Mouse (Mus musculus): Measurements from ENCODE around the gene Gas7. TPM values are rescaled to one million over a fixed set of nuclear protein-coding genes. Genes with fewer than 3 reads are reported as not detected.

The Gas7 gene
- polyA plus RNA-seq, 1 experiment from 2014 or later: 2.7 TPM

DNA sequence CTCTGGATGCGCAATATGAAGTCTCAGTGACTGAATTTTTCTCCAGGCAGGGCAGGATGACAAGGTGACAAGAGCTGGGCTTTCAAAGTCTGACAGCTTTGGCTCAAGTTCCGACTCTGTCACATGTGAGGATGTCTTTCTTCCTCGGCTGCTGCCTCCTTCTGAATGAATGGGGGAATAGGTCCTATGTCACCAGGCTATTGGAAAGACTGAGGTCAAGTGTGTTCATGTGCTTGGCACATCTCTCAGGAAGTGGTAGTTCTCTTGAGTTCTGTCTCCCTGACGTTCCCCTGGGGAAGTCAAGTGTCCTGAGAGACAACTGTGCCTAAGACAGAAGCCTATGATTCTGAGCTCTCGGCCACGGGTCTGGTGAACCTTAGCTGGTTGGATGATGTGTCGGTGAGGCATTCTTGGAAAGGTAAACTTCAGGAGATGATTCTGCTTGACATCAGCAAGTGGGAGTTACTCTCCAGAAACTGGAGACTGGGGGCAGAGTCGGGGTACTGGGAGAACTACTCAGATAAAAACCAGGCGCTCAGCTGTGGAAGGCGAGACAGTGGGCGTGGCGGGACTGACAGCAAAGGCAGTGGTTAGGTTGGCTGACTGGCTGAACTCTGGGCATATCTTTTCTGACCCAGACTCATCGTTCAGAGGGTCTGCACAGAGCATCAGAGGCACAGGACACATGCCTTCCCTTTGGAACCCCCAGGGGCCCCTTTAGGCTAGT, 94.7 kb downstream of the Gas7 start:
- no peak overlapping the region for H3K27ac ChIP-seq
- no peak for DNase-seq (ENCODE audit: low spot score)
- no peak overlapping the region for H3K4me3 ChIP-seq
- no peaks in the 10 kb centered on the region for H3K9me3 ChIP-seq (replicated peaks)
- WGBS: 72% methylated on average over 13 of the region's 13 CpGs
- no peaks in the 10 kb centered on the region for H3K27me3 ChIP-seq (ENCODE audit: low read depth, poor library complexity, severe bottlenecking)
- H3K36me3 ChIP-seq: no peaks in the 10 kb centered on the region
- peaks cover 19% of the 10 kb centered on the region for H3K4me1 ChIP-seq

DNA sequence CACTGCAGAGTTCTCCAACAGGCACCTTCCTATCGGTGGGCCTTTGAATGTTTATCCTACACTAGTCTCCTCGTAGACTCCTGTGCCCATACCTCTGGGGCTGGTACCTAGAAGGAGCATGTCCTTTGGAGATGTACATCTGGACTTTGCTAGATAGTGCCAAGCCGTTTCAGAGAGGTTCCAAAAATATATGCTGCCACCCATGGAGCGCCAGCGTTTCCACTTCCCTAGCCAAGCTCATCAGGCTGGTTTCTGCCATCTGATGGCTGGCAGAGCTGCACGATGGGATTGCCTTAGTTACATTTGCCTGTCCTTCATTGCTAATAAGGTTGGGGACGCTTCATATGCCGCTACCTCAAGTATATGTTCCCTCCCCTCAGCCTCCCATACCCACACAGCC, 97.2 kb downstream of the Gas7 start:
- WGBS: 90% methylated on average over 8 of the region's 8 CpGs
- no peak for DNase-seq (ENCODE audit: low spot score)
- Histone ChIP-seq H3K27ac (no peak overlapping the region), H3K27me3 (ENCODE audit: low read depth, poor library complexity, severe bottlenecking) (no peaks in the 10 kb centered on the region), H3K36me3 (no peaks in the 10 kb centered on the region), H3K4me3 (no peak overlapping the region), H3K4me1 (peaks cover 12% of the 10 kb centered on the region), H3K9me3 (replicated peaks) (no peaks in the 10 kb centered on the region)

DNA sequence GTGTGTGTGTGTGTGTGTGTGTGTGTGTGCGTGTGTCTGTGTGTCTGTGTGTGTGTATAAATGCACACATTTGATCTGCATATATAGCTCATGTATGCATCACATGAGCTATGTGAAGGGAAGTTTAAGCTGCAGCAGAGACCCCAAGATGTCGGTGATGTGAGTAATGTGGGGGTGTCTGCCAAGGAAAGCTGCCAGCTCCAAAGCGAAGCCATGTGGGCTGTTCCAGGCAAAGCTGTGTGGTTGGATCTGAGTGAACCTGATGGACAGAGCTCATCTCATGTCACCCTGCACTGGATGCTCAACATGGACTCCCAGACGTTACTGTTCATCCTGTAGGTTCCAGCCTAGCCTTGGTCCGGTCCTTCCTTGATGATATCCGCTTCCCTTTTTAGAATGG, 99.0 kb downstream of the Gas7 start:
- Histone ChIP-seq H3K4me3 (no peak overlapping the region), H3K36me3 (no peaks in the 10 kb centered on the region), H3K27me3 (ENCODE audit: low read depth, poor library complexity, severe bottlenecking) (no peaks in the 10 kb centered on the region), H3K9me3 (replicated peaks) (no peaks in the 10 kb centered on the region), H3K27ac (no peak overlapping the region), H3K4me1 (peaks cover 21% of the 10 kb centered on the region)
- no peak for DNase-seq (ENCODE audit: low spot score)
- WGBS: 95% methylated on average over 6 of the region's 6 CpGs

DNA sequence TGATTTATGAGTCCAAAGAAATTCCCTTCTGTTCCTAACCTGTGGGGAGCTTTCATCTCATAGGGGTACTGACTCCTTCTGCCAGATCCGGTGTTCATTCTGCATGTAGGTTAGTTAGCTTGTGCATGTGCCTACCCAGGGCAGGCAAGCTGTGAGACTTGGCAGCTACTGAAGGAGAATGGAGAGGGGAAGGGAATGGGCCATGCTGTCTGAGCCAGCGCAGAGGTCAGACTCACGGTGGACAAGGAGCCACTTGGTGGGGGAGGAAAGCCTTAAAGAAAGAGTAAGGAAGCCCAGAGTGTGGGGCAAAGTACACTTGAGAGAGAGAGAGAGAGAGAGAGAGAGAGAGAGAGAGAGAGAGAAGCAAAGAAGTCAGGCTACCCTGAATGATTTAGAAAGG, 101.1 kb downstream of the Gas7 start:
- Histone ChIP-seq H3K27me3 (ENCODE audit: low read depth, poor library complexity, severe bottlenecking) (no peaks in the 10 kb centered on the region), H3K4me3 (no peak overlapping the region), H3K4me1 (peaks cover 21% of the 10 kb centered on the region), H3K9me3 (replicated peaks) (no peaks in the 10 kb centered on the region), H3K27ac (no peak overlapping the region), H3K36me3 (no peaks in the 10 kb centered on the region)
- DNase-seq (ENCODE audit: low spot score): no peak
- WGBS: 83% methylated on average over 3 of the region's 3 CpGs

DNA sequence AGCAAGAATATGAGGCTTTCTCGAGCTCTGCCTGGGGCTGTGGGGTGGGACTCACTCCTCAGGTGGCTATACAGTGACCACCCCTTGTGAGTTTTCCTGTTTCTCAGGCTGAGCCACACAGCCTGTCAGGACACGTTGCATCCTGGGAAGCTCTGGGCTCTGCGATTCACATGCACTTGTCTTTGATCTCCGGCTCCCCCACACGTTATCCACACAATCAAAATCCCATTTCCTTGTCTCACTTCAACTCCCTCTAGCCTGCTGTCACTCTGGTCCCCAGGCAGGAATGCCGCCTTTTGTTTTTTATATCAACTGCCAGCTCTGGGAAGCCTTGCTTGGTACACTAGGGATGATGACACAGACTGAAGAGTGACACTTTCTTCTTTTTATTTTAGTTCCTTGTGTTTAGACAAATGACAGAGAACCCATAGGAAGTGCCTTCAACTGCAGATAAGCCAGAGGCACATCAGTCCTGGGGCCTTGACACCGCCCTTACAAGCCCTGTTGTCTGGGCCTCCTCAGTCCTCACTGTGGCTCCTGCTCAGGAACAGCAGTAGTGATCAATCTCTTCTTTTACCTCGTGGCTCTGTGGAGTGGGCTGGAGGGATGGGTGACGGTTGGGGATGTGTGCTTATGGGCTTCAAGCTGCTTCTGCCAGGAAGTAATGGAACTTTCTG, 103.7 kb downstream of the Gas7 start:
- no peaks in the 10 kb centered on the region for H3K9me3 ChIP-seq (replicated peaks)
- H3K36me3 ChIP-seq: no peaks in the 10 kb centered on the region
- no peaks in the 10 kb centered on the region for H3K27me3 ChIP-seq (ENCODE audit: low read depth, poor library complexity, severe bottlenecking)
- peaks cover 23% of the 10 kb centered on the region for H3K4me1 ChIP-seq
- H3K4me3 ChIP-seq: no peak overlapping the region
- no peak overlapping the region for H3K27ac ChIP-seq
- WGBS: 24% methylated on average over 9 of the region's 9 CpGs
- no peak for DNase-seq (ENCODE audit: low spot score)

DNA sequence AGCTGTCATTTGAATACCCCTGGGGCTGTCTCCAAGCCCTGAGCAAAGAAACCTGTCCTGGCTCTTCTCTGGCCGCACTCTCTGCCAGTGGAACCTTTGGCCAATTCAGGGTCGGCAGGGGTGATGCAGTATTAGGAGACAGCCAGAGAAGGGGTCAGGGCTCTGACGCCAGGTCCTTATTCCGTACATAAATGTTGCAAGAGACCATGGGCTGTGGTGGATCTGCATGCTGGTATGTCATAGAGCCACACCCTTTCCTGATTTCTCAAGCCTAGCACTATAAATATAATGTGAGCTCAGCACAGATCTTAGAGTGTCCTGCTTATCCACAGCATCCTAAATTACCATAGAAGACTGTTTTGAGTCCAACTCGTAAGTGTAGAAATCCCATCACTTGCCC, 104.3 kb downstream of the Gas7 start:
- 80% methylated on average over 5 of the region's 5 CpGs for WGBS
- Histone ChIP-seq H3K9me3 (replicated peaks) (no peaks in the 10 kb centered on the region), H3K4me1 (peaks cover 23% of the 10 kb centered on the region), H3K4me3 (no peak overlapping the region), H3K27ac (no peak overlapping the region), H3K36me3 (no peaks in the 10 kb centered on the region), H3K27me3 (ENCODE audit: low read depth, poor library complexity, severe bottlenecking) (no peaks in the 10 kb centered on the region)
- no peak for DNase-seq (ENCODE audit: low spot score)

DNA sequence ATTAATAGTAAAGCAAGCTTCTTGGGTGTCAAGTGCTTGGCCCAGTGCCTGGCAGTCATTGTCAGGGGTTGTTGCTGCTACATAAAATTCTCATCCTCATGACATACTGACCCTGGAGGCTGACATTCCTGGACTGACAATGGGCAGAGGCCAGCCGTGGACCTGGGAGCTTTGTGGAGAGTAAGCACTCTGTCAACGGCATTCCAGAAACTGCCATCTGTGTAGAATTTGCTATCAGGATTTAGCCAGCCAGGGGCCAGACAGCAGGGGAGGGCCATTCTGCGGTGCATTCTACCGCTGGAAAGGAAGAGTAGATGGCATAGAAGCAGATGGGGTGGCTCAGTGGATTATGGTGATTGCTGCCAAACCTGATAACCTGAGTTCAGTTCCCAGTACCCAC, 106.4 kb downstream of the Gas7 start:
- no peak overlapping the region for H3K4me3 ChIP-seq
- 75% methylated on average over 4 of the region's 4 CpGs for WGBS
- H3K36me3 ChIP-seq: no peaks in the 10 kb centered on the region
- H3K27ac ChIP-seq: no peak overlapping the region
- H3K9me3 ChIP-seq (replicated peaks): no peaks in the 10 kb centered on the region
- H3K27me3 ChIP-seq (ENCODE audit: low read depth, poor library complexity, severe bottlenecking): no peaks in the 10 kb centered on the region
- no peak for DNase-seq (ENCODE audit: low spot score)
- peaks cover 19% of the 10 kb centered on the region for H3K4me1 ChIP-seq

DNA sequence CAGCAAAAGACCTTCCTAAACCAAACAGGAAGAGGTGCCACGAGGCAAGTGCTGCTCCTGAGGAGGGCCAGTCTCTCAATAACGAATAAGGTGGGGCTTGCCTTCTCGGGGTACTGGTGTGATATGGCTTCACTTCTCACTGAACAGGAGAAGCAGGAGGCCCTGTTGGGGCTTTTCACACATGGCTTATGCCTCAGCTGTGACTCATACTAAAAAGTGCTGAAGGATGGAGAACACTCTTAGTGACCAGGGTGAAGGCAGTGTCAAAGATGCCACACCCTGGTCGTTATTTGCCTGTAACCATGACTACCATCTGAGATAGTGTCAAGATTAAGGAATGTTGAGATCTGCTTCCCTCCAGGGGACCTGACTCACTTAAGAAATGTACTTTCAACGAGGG, 107.9 kb downstream of the Gas7 start:
- Histone ChIP-seq H3K4me3 (no peak overlapping the region), H3K4me1 (peaks cover 20% of the 10 kb centered on the region; the same call in 1 of the 2 replicates), H3K27ac (no peak overlapping the region), H3K9me3 (replicated peaks) (no peaks in the 10 kb centered on the region), H3K27me3 (ENCODE audit: low read depth, poor library complexity, severe bottlenecking) (no peaks in the 10 kb centered on the region), H3K36me3 (no peaks in the 10 kb centered on the region)
- DNase-seq (ENCODE audit: low spot score): no peak
- WGBS: 57% methylated on average over 5 of the region's 5 CpGs

DNA sequence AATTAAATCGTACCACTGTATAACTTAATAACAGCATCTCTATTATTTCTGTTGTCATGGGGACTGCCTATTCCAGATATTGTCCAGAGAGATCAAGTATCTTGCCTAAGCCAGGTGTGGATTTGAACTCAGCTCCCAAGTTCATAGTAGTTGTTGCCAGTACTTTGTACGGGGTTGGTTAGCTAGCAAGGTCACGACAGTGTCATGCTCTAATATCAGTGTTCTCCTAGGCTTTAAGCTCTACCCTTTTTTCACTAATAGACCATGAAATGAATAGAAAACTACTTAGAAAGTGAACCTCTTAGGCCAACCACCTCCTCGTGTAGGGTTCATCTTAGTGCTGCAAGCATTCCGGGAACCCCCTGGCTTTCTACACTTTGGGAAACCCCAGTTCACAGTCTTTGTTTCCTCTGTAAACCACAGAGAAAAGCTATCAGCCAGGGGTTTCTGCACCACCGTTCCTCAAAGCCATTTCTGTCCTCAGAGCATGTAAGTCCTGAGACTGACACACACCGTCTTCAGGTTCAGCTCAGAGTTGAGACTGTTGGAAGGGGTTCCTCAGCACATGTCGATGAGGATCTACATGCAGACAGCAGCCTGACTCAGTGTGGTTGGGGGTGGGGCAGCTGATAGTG, 108.9 kb downstream of the Gas7 start:
- Histone ChIP-seq H3K27me3 (ENCODE audit: low read depth, poor library complexity, severe bottlenecking) (no peaks in the 10 kb centered on the region), H3K36me3 (no peaks in the 10 kb centered on the region), H3K9me3 (replicated peaks) (no peaks in the 10 kb centered on the region), H3K27ac (no peak overlapping the region), H3K4me1 (0 out of 2 replicates have a peak, but pooled peaks cover 12% of the 10 kb centered on the region), H3K4me3 (no peak overlapping the region)
- no peak for DNase-seq (ENCODE audit: low spot score)
- 91% methylated on average over 8 of the region's 8 CpGs for WGBS

DNA sequence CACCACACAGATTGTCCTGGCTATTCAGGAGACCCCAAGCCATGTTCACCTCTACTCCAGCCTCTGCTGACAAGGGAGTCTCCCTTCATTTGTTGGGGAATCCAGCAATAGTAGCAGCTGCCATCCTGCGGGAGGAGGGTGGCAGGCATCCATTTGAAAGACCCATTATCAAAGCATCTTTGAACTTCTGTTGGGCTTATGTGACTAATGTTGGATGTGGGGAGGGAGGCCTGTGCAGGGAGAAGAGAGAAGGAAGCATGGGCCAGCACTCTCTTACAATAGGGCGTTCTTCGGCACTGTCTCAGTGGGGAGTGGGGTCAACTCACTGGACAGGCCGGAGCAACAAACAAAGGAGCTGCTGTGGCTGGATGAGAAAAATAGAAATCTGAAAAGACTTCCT, 110.3 kb downstream of the Gas7 start:
- WGBS: 92% methylated on average over 4 of the region's 4 CpGs
- Histone ChIP-seq H3K27ac (no peak overlapping the region), H3K27me3 (ENCODE audit: low read depth, poor library complexity, severe bottlenecking) (no peaks in the 10 kb centered on the region), H3K9me3 (replicated peaks) (no peaks in the 10 kb centered on the region), H3K4me3 (no peak overlapping the region), H3K36me3 (no peaks in the 10 kb centered on the region), H3K4me1 (0 out of 2 replicates have a peak, but pooled peaks cover 8% of the 10 kb centered on the region)
- DNase-seq (ENCODE audit: low spot score): no peak

DNA sequence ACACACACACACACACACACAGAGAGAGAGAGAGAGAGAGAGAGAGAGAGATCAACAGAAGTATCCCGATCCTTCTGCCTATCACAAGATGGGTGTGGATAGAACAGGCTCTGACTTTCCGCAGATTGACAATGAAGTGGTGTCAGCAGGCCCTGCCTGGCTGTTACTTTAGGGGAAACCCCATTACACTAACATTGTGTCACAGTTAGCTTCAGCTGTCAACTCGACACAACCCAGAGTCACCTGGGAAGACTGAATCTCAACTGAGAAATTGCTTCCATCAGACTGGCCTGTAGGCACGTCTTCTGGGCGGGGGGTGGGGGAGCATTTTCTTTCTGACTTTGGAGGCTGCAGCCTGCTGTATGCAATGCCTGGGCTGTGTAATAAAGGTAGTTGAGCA, 111.5 kb downstream of the Gas7 start:
- no peak overlapping the region for H3K27ac ChIP-seq
- 48% methylated on average over 5 of the region's 5 CpGs for WGBS
- no peaks in the 10 kb centered on the region for H3K27me3 ChIP-seq (ENCODE audit: low read depth, poor library complexity, severe bottlenecking)
- H3K36me3 ChIP-seq: no peaks in the 10 kb centered on the region
- H3K4me3 ChIP-seq: no peak overlapping the region
- 0 out of 2 replicates have a peak, but pooled peaks cover 8% of the 10 kb centered on the region for H3K4me1 ChIP-seq
- DNase-seq (ENCODE audit: low spot score): no peak
- H3K9me3 ChIP-seq (replicated peaks): no peaks in the 10 kb centered on the region

DNA sequence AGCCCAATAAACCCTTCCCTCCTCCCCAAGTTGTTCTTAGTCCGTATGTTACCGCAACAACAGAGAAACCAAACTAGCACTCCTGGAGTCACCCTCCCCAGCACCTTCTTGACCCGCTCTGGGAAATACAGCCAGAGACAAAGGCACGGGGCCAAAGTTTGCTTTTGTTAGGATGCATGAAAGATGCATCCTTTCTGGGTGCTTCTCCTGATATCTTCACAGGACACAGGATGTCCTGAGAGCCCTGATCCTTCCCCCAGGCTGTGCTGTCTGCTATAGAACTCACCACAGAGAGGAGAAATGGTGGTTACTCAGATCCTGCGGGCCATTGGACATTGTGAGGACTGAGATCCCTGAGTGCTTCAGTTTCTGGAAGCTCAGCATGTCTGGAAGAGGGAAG, 111.9 kb downstream of the Gas7 start:
- H3K27ac ChIP-seq: no peak overlapping the region
- H3K4me1 ChIP-seq: 0 out of 2 replicates have a peak, but pooled peaks cover 8% of the 10 kb centered on the region
- no peak overlapping the region for H3K4me3 ChIP-seq
- H3K36me3 ChIP-seq: no peaks in the 10 kb centered on the region
- no peak for DNase-seq (ENCODE audit: low spot score)
- 66% methylated on average over 5 of the region's 5 CpGs for WGBS
- no peaks in the 10 kb centered on the region for H3K9me3 ChIP-seq (replicated peaks)
- H3K27me3 ChIP-seq (ENCODE audit: low read depth, poor library complexity, severe bottlenecking): no peaks in the 10 kb centered on the region

DNA sequence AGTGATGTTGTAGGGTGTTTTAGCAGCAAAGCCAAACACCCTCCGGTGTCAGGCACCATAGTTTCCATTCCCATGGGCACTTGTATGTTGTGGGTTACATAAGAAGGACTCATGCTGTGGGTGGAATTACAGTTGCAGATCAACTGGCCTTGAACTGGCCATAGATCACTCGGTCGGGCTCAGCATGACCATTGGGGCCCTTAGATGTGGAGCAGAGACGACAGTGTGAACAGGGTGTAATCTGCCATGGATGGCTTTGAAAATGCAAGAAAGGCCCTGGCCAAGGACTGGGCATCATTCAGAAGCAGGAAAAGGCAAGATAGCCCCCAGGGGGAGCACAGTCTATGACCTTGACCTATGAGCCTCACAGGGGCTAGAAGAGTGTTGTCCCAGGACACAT, 112.8 kb downstream of the Gas7 start:
- 89% methylated on average over 4 of the region's 4 CpGs for WGBS
- Histone ChIP-seq H3K27me3 (ENCODE audit: low read depth, poor library complexity, severe bottlenecking) (no peaks in the 10 kb centered on the region), H3K36me3 (no peaks in the 10 kb centered on the region), H3K27ac (no peak overlapping the region), H3K4me1 (0 out of 2 replicates have a peak, but pooled peaks cover 5% of the 10 kb centered on the region), H3K4me3 (no peak overlapping the region), H3K9me3 (replicated peaks) (no peaks in the 10 kb centered on the region)
- DNase-seq (ENCODE audit: low spot score): no peak

All from limb, embryonic 10.5 days (tissue).